Mouse (Mus musculus): ENCODE results near the gene Chd1l. TPM values are rescaled to one million over a fixed set of nuclear protein-coding genes. Genes with fewer than 3 reads are reported as not detected.

The Chd1l gene
- polyA plus RNA-seq, 1 experiment from 2014 or later: 21.0 TPM

GRCm38 (mm10) chr3:97585383-97586160 lies 24.4 kb downstream of the Chd1l start:
- no peak overlapping the region for H3K27ac ChIP-seq (ENCODE audit: low read depth, low read length)
- H3K27me3 ChIP-seq (ENCODE audit: control insufficient read depth, insufficient read depth, low read length): no peaks in the 10 kb centered on the region
- no peak overlapping the region for H3K4me3 ChIP-seq (ENCODE audit: low read depth, low read length)
- 71% methylated on average over 18 of the region's 18 CpGs for WGBS
- DNase-seq (ENCODE audit: low spot score) (peak; percentile 89), ATAC-seq (replicated peaks; ENCODE audit: low FRiP score) (peak; percentile 55)
- H3K9ac ChIP-seq (ENCODE audit: low read length): no peak overlapping the region
- no peaks in the 10 kb centered on the region for H3K9me3 ChIP-seq (ENCODE audit: control insufficient read depth, low read length)
- H3K4me2 ChIP-seq (ENCODE audit: low read depth, low read length, severe bottlenecking): no peak overlapping the region
- peaks cover 3% of the 10 kb centered on the region; the same call in 1 of the 2 replicates for H3K36me3 ChIP-seq (ENCODE audit: control insufficient read depth, insufficient read depth, low read length)
- H3K4me1 ChIP-seq (replicated peaks; ENCODE audit: control insufficient read depth, insufficient read depth, low read length): no peaks in the 10 kb centered on the region

GRCm38 (mm10) chr3:97573807-97574206 lies 36.2 kb downstream of the Chd1l start:
- Histone ChIP-seq H3K4me3 (ENCODE audit: low read depth, low read length) (no peak overlapping the region), H3K27me3 (ENCODE audit: control insufficient read depth, insufficient read depth, low read length) (no peaks in the 10 kb centered on the region), H3K36me3 (ENCODE audit: control insufficient read depth, insufficient read depth, low read length) (no peaks in the 10 kb centered on the region), H3K9ac (ENCODE audit: low read length) (no peak overlapping the region), H3K9me3 (ENCODE audit: control insufficient read depth, low read length) (no peaks in the 10 kb centered on the region), H3K4me1 (replicated peaks; ENCODE audit: control insufficient read depth, insufficient read depth, low read length) (no peaks in the 10 kb centered on the region), H3K27ac (ENCODE audit: low read depth, low read length) (no peak overlapping the region), H3K4me2 (ENCODE audit: low read depth, low read length, severe bottlenecking) (no peak overlapping the region)
- DNase-seq (ENCODE audit: low spot score) (no peak), ATAC-seq (replicated peaks; ENCODE audit: low FRiP score) (no peak)
- 83% methylated on average over 9 of the region's 9 CpGs for WGBS

GRCm38 (mm10) chr3:97564588-97564987 lies 45.4 kb downstream of the Chd1l start:
- Histone ChIP-seq H3K4me3 (ENCODE audit: low read depth, low read length) (no peak overlapping the region), H3K4me2 (ENCODE audit: low read depth, low read length, severe bottlenecking) (no peak overlapping the region), H3K9me3 (ENCODE audit: control insufficient read depth, low read length) (no peaks in the 10 kb centered on the region), H3K9ac (ENCODE audit: low read length) (no peak overlapping the region), H3K36me3 (ENCODE audit: control insufficient read depth, insufficient read depth, low read length) (no peaks in the 10 kb centered on the region), H3K4me1 (replicated peaks; ENCODE audit: control insufficient read depth, insufficient read depth, low read length) (no peaks in the 10 kb centered on the region), H3K27me3 (ENCODE audit: control insufficient read depth, insufficient read depth, low read length) (no peaks in the 10 kb centered on the region), H3K27ac (ENCODE audit: low read depth, low read length) (no peak overlapping the region)
- 89% methylated on average over 5 of the region's 5 CpGs for WGBS
- DNase-seq (ENCODE audit: low spot score) (no peak), ATAC-seq (replicated peaks; ENCODE audit: low FRiP score) (no peak)

GRCm38 (mm10) chr3:97558554-97558953 lies 51.4 kb downstream of the Chd1l start:
- ATAC-seq (replicated peaks; ENCODE audit: low FRiP score) (no peak), DNase-seq (ENCODE audit: low spot score) (no peak)
- Histone ChIP-seq H3K4me3 (ENCODE audit: low read depth, low read length) (no peak overlapping the region), H3K27ac (ENCODE audit: low read depth, low read length) (no peak overlapping the region), H3K9me3 (ENCODE audit: control insufficient read depth, low read length) (no peaks in the 10 kb centered on the region), H3K4me1 (replicated peaks; ENCODE audit: control insufficient read depth, insufficient read depth, low read length) (no peaks in the 10 kb centered on the region), H3K36me3 (ENCODE audit: control insufficient read depth, insufficient read depth, low read length) (no peaks in the 10 kb centered on the region), H3K4me2 (ENCODE audit: low read depth, low read length, severe bottlenecking) (no peak overlapping the region), H3K27me3 (ENCODE audit: control insufficient read depth, insufficient read depth, low read length) (no peaks in the 10 kb centered on the region), H3K9ac (ENCODE audit: low read length) (no peak overlapping the region)
- WGBS: 86% methylated on average over 5 of the region's 5 CpGs

- H3K27ac ChIP-seq (ENCODE audit: low read depth, low read length): no peak overlapping the region
- WGBS: 45% methylated on average over 8 of the region's 8 CpGs
Observed at GRCm38 (mm10) chr3:97546205-97546604, 63.8 kb downstream of the Chd1l start.

GRCm38 (mm10) chr3:97540171-97540570 lies 69.8 kb downstream of the Chd1l start:
- H3K27me3 ChIP-seq (ENCODE audit: control insufficient read depth, insufficient read depth, low read length): no peaks in the 10 kb centered on the region
- no peak for ATAC-seq (replicated peaks; ENCODE audit: low FRiP score)
- H3K4me3 ChIP-seq (ENCODE audit: low read depth, low read length): no peak overlapping the region
- H3K27ac ChIP-seq (ENCODE audit: low read depth, low read length): no peak overlapping the region
- DNase-seq (ENCODE audit: low spot score): no peak
- no peak overlapping the region for H3K4me2 ChIP-seq (ENCODE audit: low read depth, low read length, severe bottlenecking)
- H3K9ac ChIP-seq (ENCODE audit: low read length): no peak overlapping the region
- WGBS: 7% methylated on average over 1 of the region's 1 CpGs
- H3K4me1 ChIP-seq (replicated peaks; ENCODE audit: control insufficient read depth, insufficient read depth, low read length): no peaks in the 10 kb centered on the region
- no peaks in the 10 kb centered on the region for H3K36me3 ChIP-seq (ENCODE audit: control insufficient read depth, insufficient read depth, low read length)
- H3K9me3 ChIP-seq (ENCODE audit: control insufficient read depth, low read length): no peaks in the 10 kb centered on the region

More at GRCm38 (mm10) chr3:97546205-97546604, 63.8 kb downstream of the Chd1l start:
- H3K4me3 ChIP-seq (ENCODE audit: low read depth, low read length): no peak overlapping the region
- no peaks in the 10 kb centered on the region for H3K9me3 ChIP-seq (ENCODE audit: control insufficient read depth, low read length)
- no peak for DNase-seq (ENCODE audit: low spot score)
- H3K27me3 ChIP-seq (ENCODE audit: control insufficient read depth, insufficient read depth, low read length): no peaks in the 10 kb centered on the region
- H3K9ac ChIP-seq (ENCODE audit: low read length): no peak overlapping the region
- no peak for ATAC-seq (replicated peaks; ENCODE audit: low FRiP score)
- H3K4me1 ChIP-seq (replicated peaks; ENCODE audit: control insufficient read depth, insufficient read depth, low read length): no peaks in the 10 kb centered on the region
- no peak overlapping the region for H3K4me2 ChIP-seq (ENCODE audit: low read depth, low read length, severe bottlenecking)
- no peaks in the 10 kb centered on the region for H3K36me3 ChIP-seq (ENCODE audit: control insufficient read depth, insufficient read depth, low read length)

GRCm38 (mm10) chr3:97538634-97539033 lies 71.4 kb downstream of the Chd1l start:
- WGBS: 70% methylated on average over 1 of the region's 1 CpGs
- no peak for DNase-seq (ENCODE audit: low spot score)
- ATAC-seq (replicated peaks; ENCODE audit: low FRiP score): no peak
- no peak overlapping the region for H3K4me2 ChIP-seq (ENCODE audit: low read depth, low read length, severe bottlenecking)
- no peaks in the 10 kb centered on the region for H3K36me3 ChIP-seq (ENCODE audit: control insufficient read depth, insufficient read depth, low read length)
- no peaks in the 10 kb centered on the region for H3K27me3 ChIP-seq (ENCODE audit: control insufficient read depth, insufficient read depth, low read length)
- no peak overlapping the region for H3K4me3 ChIP-seq (ENCODE audit: low read depth, low read length)
- no peak overlapping the region for H3K9ac ChIP-seq (ENCODE audit: low read length)
- no peaks in the 10 kb centered on the region for H3K4me1 ChIP-seq (replicated peaks; ENCODE audit: control insufficient read depth, insufficient read depth, low read length)
- H3K9me3 ChIP-seq (ENCODE audit: control insufficient read depth, low read length): no peaks in the 10 kb centered on the region
- H3K27ac ChIP-seq (ENCODE audit: low read depth, low read length): no peak overlapping the region

GRCm38 (mm10) chr3:97537006-97537405 lies 73.0 kb downstream of the Chd1l start:
- no peak for ATAC-seq (replicated peaks; ENCODE audit: low FRiP score)
- H3K27me3 ChIP-seq (ENCODE audit: control insufficient read depth, insufficient read depth, low read length): no peaks in the 10 kb centered on the region
- H3K36me3 ChIP-seq (ENCODE audit: control insufficient read depth, insufficient read depth, low read length): no peaks in the 10 kb centered on the region
- H3K4me2 ChIP-seq (ENCODE audit: low read depth, low read length, severe bottlenecking): no peak overlapping the region
- no peaks in the 10 kb centered on the region for H3K9me3 ChIP-seq (ENCODE audit: control insufficient read depth, low read length)
- 92% methylated on average over 2 of the region's 2 CpGs for WGBS
- H3K4me3 ChIP-seq (ENCODE audit: low read depth, low read length): no peak overlapping the region
- H3K27ac ChIP-seq (ENCODE audit: low read depth, low read length): no peak overlapping the region
- no peaks in the 10 kb centered on the region for H3K4me1 ChIP-seq (replicated peaks; ENCODE audit: control insufficient read depth, insufficient read depth, low read length)
- DNase-seq (ENCODE audit: low spot score): no peak
- no peak overlapping the region for H3K9ac ChIP-seq (ENCODE audit: low read length)

- ATAC-seq (replicated peaks; ENCODE audit: low FRiP score): no peak
- WGBS: 89% methylated on average over 5 of the region's 5 CpGs
- no peak for DNase-seq (ENCODE audit: low spot score)
- Histone ChIP-seq H3K27me3 (ENCODE audit: control insufficient read depth, insufficient read depth, low read length) (no peaks in the 10 kb centered on the region), H3K4me3 (ENCODE audit: low read depth, low read length) (no peak overlapping the region), H3K4me2 (ENCODE audit: low read depth, low read length, severe bottlenecking) (no peak overlapping the region), H3K9ac (ENCODE audit: low read length) (no peak overlapping the region), H3K4me1 (replicated peaks; ENCODE audit: control insufficient read depth, insufficient read depth, low read length) (no peaks in the 10 kb centered on the region), H3K36me3 (ENCODE audit: control insufficient read depth, insufficient read depth, low read length) (no peaks in the 10 kb centered on the region), H3K9me3 (ENCODE audit: control insufficient read depth, low read length) (no peaks in the 10 kb centered on the region), H3K27ac (ENCODE audit: low read depth, low read length) (no peak overlapping the region)
Observed at GRCm38 (mm10) chr3:97535660-97536059, 74.3 kb downstream of the Chd1l start.

Data from forebrain, embryonic 11.5 days (tissue).